Mouse (Mus musculus) small intestine, adult 2 months (tissue): ENCODE results near the gene Vps37c.

Source experiments
- CTCF ChIP-seq: fragments of 200-500 bp; IDR thresholded peaks from 2 replicates; pipeline ENCODE4 v1.5.1; 2012; ENCODE audit warnings: low read depth, mild to moderate bottlenecking, control low read depth, inconsistent platforms, low read length, moderate library complexity, mixed read lengths; ENCODE audit not compliant: insufficient replicate concordance, insufficient read length; ENCODE audit errors: extremely low read depth
- POLR2A ChIP-seq: fragments of 200-500 bp; IDR thresholded peaks from 2 replicates; pipeline ENCODE4 v1.6.1; 2012; ENCODE audit warnings: low read depth, mild to moderate bottlenecking, control low read depth, inconsistent platforms, low read length, moderate library complexity

GRCm38 (mm10) chr19:10739916-10740315 is 51.4 kb downstream of the Vps37c start:
- TF ChIP-seq CTCF (no peak), POLR2A (no peak)
